Mouse (Mus musculus): ENCODE measurements around the gene Cpne5. TPM values are rescaled to one million over a fixed set of nuclear protein-coding genes. Genes with fewer than 3 reads are reported as not detected.
"Not testable (repeated sequence)": the region's sequence is repeated elsewhere in the genome, so short reads cannot be mapped to it uniquely, and the experiment has no call there.

The Cpne5 gene
- total and polyA plus RNA-seq, 2 experiments = not detected

- Histone ChIP-seq H3K4me1 (ENCODE audit: control insufficient read depth, insufficient read depth, low read length) (peaks cover 38% of the 10 kb centered on the region), H3K79me2 (ENCODE audit: control insufficient read depth, insufficient read depth, low read length) (peaks cover 8% of the 10 kb centered on the region; the same call in 1 of the 2 replicates), H3K27me3 (ENCODE audit: control insufficient read depth, insufficient read depth, low read length) (no peaks in the 10 kb centered on the region), H3K4me3 (ENCODE audit: insufficient read depth, low read depth, low read length) (no peak overlapping the region), H3K36me3 (ENCODE audit: control insufficient read depth, insufficient read depth, low read length) (no peaks in the 10 kb centered on the region), H3K27ac (replicated peaks; ENCODE audit: insufficient read depth, low read depth, low read length) (peak overlapping the region; percentile 70), H3K9ac (ENCODE audit: low read depth, low read length) (no peak overlapping the region; the same call in 1 of the 2 replicates)
- no peak for TF ChIP-seq POLR2A (IDR thresholded peaks at IDR 0.05; ENCODE audit: extremely low read depth, insufficient read depth, low read length)
- TF ChIP-seq CTCF (IDR thresholded peaks at IDR 0.05; ENCODE audit: low read depth, low read length) = no peak
- WGBS = 41% methylated on average over 9 of the region's 9 CpGs
- peak; percentile 85 for DNase-seq (ENCODE audit: extremely low read depth, low read depth, low spot score)
Observed at GRCm38 (mm10) chr17:29253684-29254083, 15.7 kb upstream of the Cpne5 start.

GRCm38 (mm10) chr17:29253236-29253635, 15.3 kb upstream of the Cpne5 start:
- no peak overlapping the region; the same call in 1 of the 2 replicates for H3K9ac ChIP-seq (ENCODE audit: low read depth, low read length)
- H3K4me1 ChIP-seq (ENCODE audit: control insufficient read depth, insufficient read depth, low read length) = peaks cover 34% of the 10 kb centered on the region
- no peaks in the 10 kb centered on the region for H3K27me3 ChIP-seq (ENCODE audit: control insufficient read depth, insufficient read depth, low read length)
- 91% methylated on average over 2 of the region's 2 CpGs for WGBS
- H3K79me2 ChIP-seq (ENCODE audit: control insufficient read depth, insufficient read depth, low read length) = peaks cover 5% of the 10 kb centered on the region; the same call in 1 of the 2 replicates
- no peaks in the 10 kb centered on the region for H3K36me3 ChIP-seq (ENCODE audit: control insufficient read depth, insufficient read depth, low read length)
- no peak for TF ChIP-seq CTCF (IDR thresholded peaks at IDR 0.05; ENCODE audit: low read depth, low read length)
- no peak for TF ChIP-seq POLR2A (IDR thresholded peaks at IDR 0.05; ENCODE audit: extremely low read depth, insufficient read depth, low read length)
- peak overlapping the region; percentile 72 for H3K27ac ChIP-seq (replicated peaks; ENCODE audit: insufficient read depth, low read depth, low read length)
- H3K4me3 ChIP-seq (ENCODE audit: insufficient read depth, low read depth, low read length) = no peak overlapping the region
- no peak for DNase-seq (ENCODE audit: extremely low read depth, low read depth, low spot score)

GRCm38 (mm10) chr17:29251608-29252390, 13.8 kb upstream of the Cpne5 start:
- Histone ChIP-seq H3K79me2 (ENCODE audit: control insufficient read depth, insufficient read depth, low read length) (peaks cover 5% of the 10 kb centered on the region; the same call in 1 of the 2 replicates), H3K27ac (replicated peaks; ENCODE audit: insufficient read depth, low read depth, low read length) (peak overlapping the region; percentile 65), H3K4me1 (ENCODE audit: control insufficient read depth, insufficient read depth, low read length) (peaks cover 25% of the 10 kb centered on the region), H3K4me3 (ENCODE audit: insufficient read depth, low read depth, low read length) (no peak overlapping the region), H3K9ac (ENCODE audit: low read depth, low read length) (peak overlapping the region; percentile 10), H3K27me3 (ENCODE audit: control insufficient read depth, insufficient read depth, low read length) (no peaks in the 10 kb centered on the region), H3K36me3 (ENCODE audit: control insufficient read depth, insufficient read depth, low read length) (no peaks in the 10 kb centered on the region)
- WGBS = 44% methylated on average over 15 of the region's 15 CpGs
- peak; percentile 99 for DNase-seq (ENCODE audit: extremely low read depth, low read depth, low spot score)
- no peak for TF ChIP-seq CTCF (IDR thresholded peaks at IDR 0.05; ENCODE audit: low read depth, low read length)
- TF ChIP-seq POLR2A (IDR thresholded peaks at IDR 0.05; ENCODE audit: extremely low read depth, insufficient read depth, low read length) = no peak

- not testable (repeated sequence) for H3K4me3 ChIP-seq (ENCODE audit: insufficient read depth, low read depth, low read length); H3K27me3 ChIP-seq (ENCODE audit: control insufficient read depth, insufficient read depth, low read length); H3K27ac ChIP-seq (replicated peaks; ENCODE audit: insufficient read depth, low read depth, low read length); H3K9ac ChIP-seq (ENCODE audit: low read depth, low read length); H3K79me2 ChIP-seq (ENCODE audit: control insufficient read depth, insufficient read depth, low read length); H3K36me3 ChIP-seq (ENCODE audit: control insufficient read depth, insufficient read depth, low read length); DNase-seq (ENCODE audit: extremely low read depth, low read depth, low spot score)
- 87% methylated on average over 14 of the region's 14 CpGs for WGBS
- H3K4me1 ChIP-seq (ENCODE audit: control insufficient read depth, insufficient read depth, low read length) = peaks cover 25% of the 10 kb centered on the region
Observed at GRCm38 (mm10) chr17:29251006-29251405, 13.0 kb upstream of the Cpne5 start.

GRCm38 (mm10) chr17:29249512-29249911, 11.5 kb upstream of the Cpne5 start:
- peaks cover 19% of the 10 kb centered on the region for H3K4me1 ChIP-seq (ENCODE audit: control insufficient read depth, insufficient read depth, low read length)
- peak; percentile 76 for DNase-seq (ENCODE audit: extremely low read depth, low read depth, low spot score)
- no peaks in the 10 kb centered on the region for H3K36me3 ChIP-seq (ENCODE audit: control insufficient read depth, insufficient read depth, low read length)
- TF ChIP-seq CTCF (IDR thresholded peaks at IDR 0.05; ENCODE audit: low read depth, low read length) = peak; percentile 42
- no peak for TF ChIP-seq POLR2A (IDR thresholded peaks at IDR 0.05; ENCODE audit: extremely low read depth, insufficient read depth, low read length)
- no peaks in the 10 kb centered on the region for H3K79me2 ChIP-seq (ENCODE audit: control insufficient read depth, insufficient read depth, low read length)
- H3K27me3 ChIP-seq (ENCODE audit: control insufficient read depth, insufficient read depth, low read length) = no peaks in the 10 kb centered on the region
- H3K27ac ChIP-seq (replicated peaks; ENCODE audit: insufficient read depth, low read depth, low read length) = no peak overlapping the region
- no peak overlapping the region for H3K9ac ChIP-seq (ENCODE audit: low read depth, low read length)
- H3K4me3 ChIP-seq (ENCODE audit: insufficient read depth, low read depth, low read length) = no peak overlapping the region
- 50% methylated on average over 9 of the region's 9 CpGs for WGBS

GRCm38 (mm10) chr17:29247881-29248280, 9.9 kb upstream of the Cpne5 start:
- WGBS = 73% methylated on average over 13 of the region's 13 CpGs

More at GRCm38 (mm10) chr17:29247881-29248280, 9.9 kb upstream of the Cpne5 start:
- Histone ChIP-seq H3K4me1 (ENCODE audit: control insufficient read depth, insufficient read depth, low read length) (peaks cover 9% of the 10 kb centered on the region), H3K36me3 (ENCODE audit: control insufficient read depth, insufficient read depth, low read length) (no peaks in the 10 kb centered on the region), H3K79me2 (ENCODE audit: control insufficient read depth, insufficient read depth, low read length) (no peaks in the 10 kb centered on the region), H3K4me3 (ENCODE audit: insufficient read depth, low read depth, low read length) (no peak overlapping the region), H3K27ac (replicated peaks; ENCODE audit: insufficient read depth, low read depth, low read length) (no peak overlapping the region), H3K9ac (ENCODE audit: low read depth, low read length) (no peak overlapping the region), H3K27me3 (ENCODE audit: control insufficient read depth, insufficient read depth, low read length) (no peaks in the 10 kb centered on the region)
- peak; percentile 79 for DNase-seq (ENCODE audit: extremely low read depth, low read depth, low spot score)
- no peak for TF ChIP-seq POLR2A (IDR thresholded peaks at IDR 0.05; ENCODE audit: extremely low read depth, insufficient read depth, low read length)
- no peak for TF ChIP-seq CTCF (IDR thresholded peaks at IDR 0.05; ENCODE audit: low read depth, low read length)

Data from liver, adult 2 months (tissue).